Mouse (Mus musculus) C2C12 (cell line): Measurements from ENCODE around the gene Acsm1.

Source experiments
- CEBPB ChIP-seq: IDR thresholded peaks from one replicate; pipeline ENCODE4 v1.6.1; 2011; ENCODE audit warnings: low read depth, mild to moderate bottlenecking, control low read depth, moderate library complexity
- CTCF ChIP-seq: IDR thresholded peaks from one replicate; pipeline ENCODE4 v1.5.1; 2011; ENCODE audit not compliant: control insufficient read depth, insufficient read depth, insufficient read length
- MAX ChIP-seq: IDR thresholded peaks from one replicate; pipeline ENCODE4 v1.6.1; 2011; ENCODE audit warnings: mild to moderate bottlenecking, control low read depth
- MYOD1 ChIP-seq: IDR thresholded peaks from one replicate; pipeline ENCODE4 v1.6.1; 2011; ENCODE audit warnings: low read depth; ENCODE audit not compliant: control insufficient read depth, insufficient read length
- MYOG ChIP-seq: IDR thresholded peaks from one replicate; pipeline ENCODE4 v1.6.1; 2011; ENCODE audit not compliant: control insufficient read depth, insufficient read length; ENCODE audit errors: extremely low read depth
- USF1 ChIP-seq: IDR thresholded peaks from one replicate; pipeline ENCODE4 v1.6.1; 2011; ENCODE audit warnings: low read depth, mild to moderate bottlenecking, control low read depth, moderate library complexity

DNA sequence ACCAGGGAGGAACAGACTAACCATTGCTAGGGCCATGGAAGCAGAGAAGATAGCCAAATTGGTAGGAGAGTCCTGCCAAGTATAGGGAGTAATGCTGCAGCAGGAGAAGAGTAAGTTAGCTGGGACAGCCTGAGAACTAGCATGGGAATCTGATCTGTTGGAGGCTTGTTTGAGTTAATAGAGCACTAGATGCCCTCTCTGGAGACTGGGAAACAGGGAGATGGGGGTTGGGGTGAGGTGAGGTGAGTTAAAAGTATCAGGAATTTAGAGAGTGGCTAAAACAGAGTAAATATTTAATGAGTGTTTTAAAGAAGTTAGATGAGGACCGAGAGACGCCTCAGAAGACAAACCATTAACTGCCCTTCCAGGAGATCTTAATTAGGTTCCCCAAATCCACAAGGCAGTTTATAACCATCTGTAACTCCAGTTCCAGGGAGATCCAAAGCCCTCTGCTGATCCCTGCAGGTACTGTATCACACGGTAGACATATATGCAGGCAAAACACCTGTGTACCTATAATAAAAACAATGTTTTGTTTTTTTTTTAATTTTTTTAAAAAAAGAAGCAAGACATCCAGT is 12.2 kb upstream of the Acsm1 start:
- TF ChIP-seq CTCF (no peak), MAX (no peak), USF1 (no peak), MYOG (no peak), MYOD1 (no peak), CEBPB (no peak)
